Mouse (Mus musculus): ENCODE data around the gene Ces2g. TPM values are rescaled to one million over a fixed set of nuclear protein-coding genes. Genes with fewer than 3 reads are reported as not detected.

The Ces2g gene
- polyA plus RNA-seq (2016; fragmentation: Nextera tagmentation; extraction: Ambion mirVana), result not detected in 2 replicates

DNA sequence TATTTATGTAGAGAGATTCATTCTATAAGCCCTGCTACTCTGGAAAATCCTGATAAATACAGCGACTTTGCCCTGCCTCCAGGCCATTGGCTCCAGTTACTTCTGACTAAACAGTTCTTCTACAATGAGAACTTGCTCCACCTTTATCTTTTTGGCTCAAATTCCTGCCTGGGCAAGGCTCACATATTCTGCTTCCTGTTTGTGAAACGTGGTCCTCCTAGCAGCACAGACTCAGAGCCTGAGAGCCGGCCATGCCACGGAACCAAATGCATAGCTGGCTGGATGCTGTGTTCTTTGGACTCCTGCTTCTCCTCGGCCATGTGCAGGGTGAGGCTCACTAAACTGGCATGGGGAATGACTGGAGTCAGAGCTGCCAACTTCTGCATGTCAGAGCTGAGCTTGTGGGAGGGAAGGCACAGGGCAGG is at the start of gene Ces2g:
Gene Ces2g (plus strand): TSS at position 182 of the 425 bp plus-strand sequence.
- Histone ChIP-seq H3K27me3 (no peaks in the 10 kb centered on the region), H3K27ac (no peak within 1 kb of the TSS), H3K4me2 (no peak within 1 kb of the TSS), H3K4me3 (replicated peaks) (no peak within 1 kb of the TSS), H3K9ac (replicated peaks) (no peak within 1 kb of the TSS), H3K4me1 (replicated peaks) (no peaks in the 10 kb centered on the region), H3K9me3 (no peaks in the 10 kb centered on the region), H3K36me3 (no peaks in the 10 kb centered on the region)
- ATAC-seq (ENCODE audit: insufficient number of reproducible peaks, insufficient read depth, low FRiP score, low TSS enrichment, low read depth), result no peak
- WGBS, result 70% methylated on average over 5 of the region's 5 CpGs

DNA sequence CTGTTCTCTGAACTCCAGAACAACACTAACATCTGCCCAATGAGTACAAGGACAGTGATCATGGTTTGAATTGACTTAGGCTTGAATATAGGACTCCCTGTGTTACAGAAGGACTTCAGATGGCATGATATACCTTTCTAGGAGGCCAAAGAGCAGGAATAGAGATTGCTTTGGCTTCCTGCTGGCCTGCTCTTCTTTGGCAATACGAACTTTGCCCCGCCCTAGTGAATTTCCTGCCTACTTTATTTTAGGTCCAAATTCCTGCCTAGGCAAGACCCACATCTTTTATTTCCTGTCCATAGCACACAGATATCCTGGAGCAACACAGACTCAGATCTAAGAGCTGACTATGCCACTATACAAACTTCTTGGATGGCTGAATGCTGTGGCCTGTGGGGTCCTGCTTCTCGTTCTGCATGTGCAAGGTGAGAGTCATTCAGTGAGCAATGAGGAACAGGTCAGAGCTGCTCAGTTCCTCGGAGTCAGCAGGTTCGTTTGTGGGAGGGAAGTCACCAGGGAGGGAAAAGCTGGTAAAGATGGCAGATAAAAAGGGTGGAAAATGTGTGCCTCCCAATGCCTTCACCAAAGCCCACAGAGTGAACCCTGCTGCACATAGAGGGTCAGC is 35.4 kb upstream of the Ces2g start, which contains the start of gene Ces2e:
Gene Ces2e (plus strand): TSS at position 289 of the 625 bp plus-strand sequence.
- H3K4me1 ChIP-seq (replicated peaks), result no peaks in the 10 kb centered on the region
- no peak for ATAC-seq (ENCODE audit: insufficient number of reproducible peaks, insufficient read depth, low FRiP score, low TSS enrichment, low read depth)
- 75% methylated on average over 5 of the region's 5 CpGs for WGBS
- no peak within 1 kb of the TSS for H3K4me3 ChIP-seq (replicated peaks)
- no peak within 1 kb of the TSS for H3K4me2 ChIP-seq
- H3K27me3 ChIP-seq, result no peaks in the 10 kb centered on the region
- H3K9ac ChIP-seq (replicated peaks), result no peak within 1 kb of the TSS
- no peaks in the 10 kb centered on the region for H3K9me3 ChIP-seq
- H3K36me3 ChIP-seq, result no peaks in the 10 kb centered on the region
- H3K27ac ChIP-seq, result no peak within 1 kb of the TSS

DNA sequence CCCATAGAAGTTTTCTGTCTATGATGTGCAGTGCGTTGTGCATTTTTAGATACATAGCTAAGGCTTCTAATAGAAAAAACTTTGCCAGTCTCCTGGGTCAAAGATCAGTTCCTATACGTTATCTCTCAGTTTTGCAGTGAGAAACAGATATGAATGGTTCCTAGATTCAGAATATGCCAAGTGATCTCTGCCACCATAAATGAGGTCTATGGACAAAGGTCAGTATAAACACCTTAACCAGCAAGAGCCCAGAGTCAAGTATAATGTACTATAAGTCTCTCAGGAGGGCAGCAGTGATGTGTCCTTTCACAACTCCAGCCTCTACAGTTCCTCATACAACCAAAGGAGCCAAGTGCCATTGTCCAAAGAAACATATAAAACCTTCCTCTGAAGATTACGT is 34.2 kb upstream of the Ces2g start:
- no peak overlapping the region for H3K4me2 ChIP-seq
- H3K27me3 ChIP-seq, result no peaks in the 10 kb centered on the region
- H3K9me3 ChIP-seq, result no peaks in the 10 kb centered on the region
- ATAC-seq (ENCODE audit: insufficient number of reproducible peaks, insufficient read depth, low FRiP score, low TSS enrichment, low read depth), result no peak
- WGBS, result 88% methylated on average over 3 of the region's 3 CpGs
- no peak overlapping the region for H3K27ac ChIP-seq
- no peaks in the 10 kb centered on the region for H3K36me3 ChIP-seq
- no peaks in the 10 kb centered on the region for H3K4me1 ChIP-seq (replicated peaks)
- H3K4me3 ChIP-seq (replicated peaks), result no peak overlapping the region
- H3K9ac ChIP-seq (replicated peaks), result no peak overlapping the region

DNA sequence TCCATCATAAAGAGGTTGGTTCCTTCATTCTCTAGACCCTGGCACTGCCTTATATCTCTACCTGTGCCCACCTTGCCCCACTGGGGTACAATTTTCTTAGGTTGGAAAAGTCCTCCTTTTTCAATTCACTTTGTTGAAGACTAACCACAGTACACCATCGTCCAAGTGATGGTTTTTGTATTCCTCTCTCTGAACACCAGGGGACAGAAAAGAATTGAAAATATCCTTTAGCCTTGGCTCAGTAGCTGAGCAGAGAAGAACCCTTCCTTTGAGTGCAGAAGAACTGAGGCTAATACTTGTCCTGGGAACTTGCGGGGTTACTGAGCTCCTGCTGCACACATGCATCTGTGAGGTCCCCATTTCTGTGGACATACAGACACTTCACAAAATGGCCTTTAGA is 16.9 kb upstream of the Ces2g start:
- H3K4me3 ChIP-seq (replicated peaks), result no peak overlapping the region

DNA sequence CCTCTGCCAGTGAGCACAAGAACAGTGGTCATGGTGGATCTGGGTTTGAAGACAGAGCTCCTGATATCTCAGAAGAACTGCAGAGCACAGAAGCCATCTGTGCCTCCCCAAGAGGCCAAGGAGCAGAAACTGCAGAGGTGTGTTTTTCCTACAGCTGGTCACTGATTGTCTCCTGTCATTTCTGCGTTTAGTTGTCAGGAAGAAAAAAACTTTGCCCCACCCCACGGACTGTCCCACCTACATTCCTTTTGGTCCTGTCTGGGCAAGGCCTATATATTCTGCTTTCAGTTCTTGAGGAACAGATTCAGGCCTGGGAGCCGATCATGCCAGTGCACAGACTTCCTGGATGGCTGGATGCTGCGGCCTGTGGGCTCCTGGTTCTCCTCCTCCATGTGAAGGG is 14.5 kb upstream of the Ces2g start, which contains the start of gene Ces2f:
Gene Ces2f (plus strand): TSS at position 301 of the 400 bp plus-strand sequence.
- no peak for ATAC-seq (ENCODE audit: insufficient number of reproducible peaks, insufficient read depth, low FRiP score, low TSS enrichment, low read depth)
- no peak within 1 kb of the TSS for H3K4me3 ChIP-seq (replicated peaks)
- no peaks in the 10 kb centered on the region for H3K27me3 ChIP-seq
- H3K9ac ChIP-seq (replicated peaks), result no peak within 1 kb of the TSS
- no peak within 1 kb of the TSS for H3K27ac ChIP-seq
- no peak within 1 kb of the TSS for H3K4me2 ChIP-seq
- 72% methylated on average over 4 of the region's 4 CpGs for WGBS
- H3K4me1 ChIP-seq (replicated peaks), result no peaks in the 10 kb centered on the region
- no peaks in the 10 kb centered on the region for H3K36me3 ChIP-seq
- no peaks in the 10 kb centered on the region for H3K9me3 ChIP-seq

More for the DNA sequence above, 16.9 kb upstream of the Ces2g start:
- no peak overlapping the region for H3K4me2 ChIP-seq
- H3K36me3 ChIP-seq, result no peaks in the 10 kb centered on the region
- H3K9me3 ChIP-seq, result no peaks in the 10 kb centered on the region
- H3K27me3 ChIP-seq, result no peaks in the 10 kb centered on the region
- no peaks in the 10 kb centered on the region for H3K4me1 ChIP-seq (replicated peaks)
- no peak overlapping the region for H3K27ac ChIP-seq
- ATAC-seq (ENCODE audit: insufficient number of reproducible peaks, insufficient read depth, low FRiP score, low TSS enrichment, low read depth), result no peak
- H3K9ac ChIP-seq (replicated peaks), result no peak overlapping the region
- 78% methylated on average over 2 of the region's 2 CpGs for WGBS

DNA sequence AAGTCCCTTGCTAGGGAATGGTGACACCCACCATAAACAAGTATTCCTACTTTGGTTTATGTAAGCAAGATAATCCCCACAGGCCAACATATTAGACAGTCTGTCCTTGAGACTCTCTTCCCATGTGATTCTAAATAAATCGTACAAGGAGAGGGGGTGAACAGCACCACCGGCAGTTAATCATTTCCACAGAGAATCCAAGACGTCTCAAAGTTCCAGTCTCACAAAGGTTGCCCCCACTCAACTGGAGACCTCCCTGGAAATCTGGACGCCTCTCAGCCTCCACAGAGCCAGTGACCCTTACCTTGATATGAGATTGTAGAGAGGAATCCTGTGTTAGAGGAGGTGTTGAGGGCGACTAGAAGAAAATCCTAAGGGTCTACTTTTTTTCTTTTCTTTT is 12.5 kb upstream of the Ces2g start:
- ATAC-seq (ENCODE audit: insufficient number of reproducible peaks, insufficient read depth, low FRiP score, low TSS enrichment, low read depth), result no peak
- H3K27ac ChIP-seq, result no peak overlapping the region
- WGBS, result 77% methylated on average over 5 of the region's 5 CpGs
- no peaks in the 10 kb centered on the region for H3K9me3 ChIP-seq
- no peaks in the 10 kb centered on the region for H3K27me3 ChIP-seq
- no peaks in the 10 kb centered on the region for H3K4me1 ChIP-seq (replicated peaks)
- no peak overlapping the region for H3K4me2 ChIP-seq
- no peak overlapping the region for H3K9ac ChIP-seq (replicated peaks)
- no peaks in the 10 kb centered on the region for H3K36me3 ChIP-seq
- H3K4me3 ChIP-seq (replicated peaks), result no peak overlapping the region

DNA sequence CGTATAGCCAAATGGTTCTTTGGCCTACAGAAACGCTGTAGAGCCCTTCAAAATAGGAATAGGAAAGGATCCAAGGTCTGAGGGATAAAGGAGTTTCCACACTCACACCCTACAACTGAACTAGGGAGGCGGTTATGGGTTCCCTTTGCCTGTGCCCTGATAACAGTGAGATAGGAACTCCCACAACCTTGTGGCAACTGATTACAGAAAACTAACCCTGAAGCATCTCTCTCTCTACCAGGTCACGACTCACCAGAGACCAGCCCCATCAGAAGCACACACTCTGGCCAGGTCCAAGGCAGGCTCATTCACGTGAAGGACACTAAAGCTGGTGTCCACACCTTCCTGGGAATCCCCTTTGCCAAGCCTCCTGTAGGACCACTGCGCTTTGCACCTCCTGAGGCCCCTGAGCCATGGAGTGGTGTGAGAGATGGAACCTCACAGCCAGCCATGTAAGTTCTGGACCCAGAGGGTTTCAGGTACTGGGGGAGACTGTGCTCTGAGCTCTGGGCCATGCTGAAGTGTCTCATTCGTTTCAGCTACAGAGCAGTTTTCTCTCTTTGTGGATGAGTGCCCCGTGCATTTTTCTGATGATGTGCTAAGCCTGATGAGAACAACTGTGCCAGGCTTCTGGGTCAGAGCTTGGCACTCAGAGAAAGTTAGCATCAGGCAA is 847 bp downstream of the Ces2g start:
- Histone ChIP-seq H3K27ac (no peak overlapping the region), H3K36me3 (no peaks in the 10 kb centered on the region), H3K4me2 (no peak overlapping the region), H3K4me1 (replicated peaks) (no peaks in the 10 kb centered on the region), H3K9ac (replicated peaks) (no peak overlapping the region), H3K9me3 (no peaks in the 10 kb centered on the region), H3K4me3 (replicated peaks) (no peak overlapping the region), H3K27me3 (no peaks in the 10 kb centered on the region)
- no peak for ATAC-seq (ENCODE audit: insufficient number of reproducible peaks, insufficient read depth, low FRiP score, low TSS enrichment, low read depth)
- 74% methylated on average over 8 of the region's 8 CpGs for WGBS

DNA sequence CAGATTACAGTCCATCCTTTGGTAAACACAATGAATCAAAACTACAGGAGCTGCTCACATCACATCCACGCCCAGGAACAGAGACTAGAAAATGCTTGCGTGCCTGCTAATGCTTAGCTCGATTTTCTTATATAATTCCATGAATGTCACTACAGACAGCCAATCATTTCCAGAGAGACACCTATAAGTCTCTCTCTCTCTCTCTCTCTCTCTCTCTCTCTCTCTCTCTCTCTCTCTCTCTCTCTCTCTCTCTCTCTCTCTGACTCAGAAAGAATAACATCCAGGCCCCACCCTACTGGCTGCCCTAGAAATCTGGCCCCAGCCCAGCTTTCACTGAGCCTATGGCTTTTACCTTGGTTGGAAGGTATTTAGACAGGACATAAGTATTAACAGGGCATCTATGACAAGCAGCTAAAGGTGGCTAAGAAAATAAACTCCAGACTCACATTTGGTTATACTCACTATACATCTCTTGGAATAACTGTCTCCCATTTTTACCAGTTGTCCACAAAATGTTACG is 1.9 kb downstream of the Ces2g start:
- H3K4me2 ChIP-seq, result no peak overlapping the region
- no peaks in the 10 kb centered on the region for H3K4me1 ChIP-seq (replicated peaks)
- no peaks in the 10 kb centered on the region for H3K27me3 ChIP-seq
- H3K9me3 ChIP-seq, result no peaks in the 10 kb centered on the region
- no peak for ATAC-seq (ENCODE audit: insufficient number of reproducible peaks, insufficient read depth, low FRiP score, low TSS enrichment, low read depth)
- H3K27ac ChIP-seq, result no peak overlapping the region
- WGBS, result 87% methylated on average over 4 of the region's 4 CpGs
- no peaks in the 10 kb centered on the region for H3K36me3 ChIP-seq
- H3K4me3 ChIP-seq (replicated peaks), result no peak overlapping the region
- H3K9ac ChIP-seq (replicated peaks), result no peak overlapping the region

DNA sequence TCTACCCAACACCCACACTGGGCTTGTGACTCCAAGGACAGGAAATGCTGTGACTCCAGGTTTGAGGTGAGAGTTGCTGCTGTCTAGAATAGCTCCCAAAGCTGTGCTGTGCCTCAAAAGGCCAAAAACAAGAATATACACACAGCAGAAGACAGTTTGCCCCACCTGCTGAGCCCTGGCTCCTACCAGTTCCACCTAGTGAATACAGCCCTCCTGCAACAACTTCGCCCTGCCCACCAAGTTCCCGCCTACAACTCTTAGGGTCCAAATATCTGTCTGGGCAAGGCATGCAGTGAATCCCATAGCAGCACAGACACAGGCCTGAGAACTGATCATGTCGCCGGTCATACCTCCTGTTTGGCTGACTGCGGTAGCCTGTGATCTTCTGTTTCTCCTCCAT is 22.6 kb downstream of the Ces2g start:
- H3K27me3 ChIP-seq, result no peaks in the 10 kb centered on the region
- no peak for ATAC-seq (ENCODE audit: insufficient number of reproducible peaks, insufficient read depth, low FRiP score, low TSS enrichment, low read depth)
- no peaks in the 10 kb centered on the region for H3K36me3 ChIP-seq
- peaks cover 14% of the 10 kb centered on the region; the same call in 1 of the 2 replicates for H3K9me3 ChIP-seq
- no peak overlapping the region for H3K27ac ChIP-seq
- no peak overlapping the region for H3K9ac ChIP-seq (replicated peaks)
- WGBS, result 91% methylated on average over 5 of the region's 5 CpGs
- no peaks in the 10 kb centered on the region for H3K4me1 ChIP-seq (replicated peaks)
- no peak overlapping the region for H3K4me2 ChIP-seq
- no peak overlapping the region for H3K4me3 ChIP-seq (replicated peaks)

DNA sequence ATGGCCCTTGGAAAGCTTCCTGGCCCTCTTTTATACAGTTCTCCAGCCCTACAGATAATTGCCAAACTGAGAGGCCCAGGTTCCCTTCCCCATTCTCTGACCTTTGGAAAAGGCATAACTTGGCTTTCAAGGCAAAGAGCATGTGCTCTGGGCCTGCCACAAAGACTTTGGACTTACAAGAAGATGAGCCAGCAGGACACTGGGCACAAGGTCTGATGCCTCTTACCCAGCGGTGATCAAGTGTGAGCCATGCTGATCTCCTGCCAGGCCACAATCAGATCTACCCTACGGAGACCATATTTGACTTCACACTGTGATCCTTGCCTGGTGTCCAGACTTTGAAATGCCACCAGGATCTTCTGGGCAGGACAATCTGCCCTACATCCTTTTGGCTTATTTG is 23.4 kb downstream of the Ces2g start:
- no peak overlapping the region for H3K27ac ChIP-seq
- no peaks in the 10 kb centered on the region for H3K36me3 ChIP-seq
- H3K9ac ChIP-seq (replicated peaks), result no peak overlapping the region
- no peaks in the 10 kb centered on the region for H3K4me1 ChIP-seq (replicated peaks)
- ATAC-seq (ENCODE audit: insufficient number of reproducible peaks, insufficient read depth, low FRiP score, low TSS enrichment, low read depth), result no peak
- H3K4me2 ChIP-seq, result no peak overlapping the region
- 95% methylated on average over 2 of the region's 2 CpGs for WGBS
- H3K9me3 ChIP-seq, result peaks cover 7% of the 10 kb centered on the region; the same call in 1 of the 2 replicates
- H3K27me3 ChIP-seq, result no peaks in the 10 kb centered on the region
- no peak overlapping the region for H3K4me3 ChIP-seq (replicated peaks)

DNA sequence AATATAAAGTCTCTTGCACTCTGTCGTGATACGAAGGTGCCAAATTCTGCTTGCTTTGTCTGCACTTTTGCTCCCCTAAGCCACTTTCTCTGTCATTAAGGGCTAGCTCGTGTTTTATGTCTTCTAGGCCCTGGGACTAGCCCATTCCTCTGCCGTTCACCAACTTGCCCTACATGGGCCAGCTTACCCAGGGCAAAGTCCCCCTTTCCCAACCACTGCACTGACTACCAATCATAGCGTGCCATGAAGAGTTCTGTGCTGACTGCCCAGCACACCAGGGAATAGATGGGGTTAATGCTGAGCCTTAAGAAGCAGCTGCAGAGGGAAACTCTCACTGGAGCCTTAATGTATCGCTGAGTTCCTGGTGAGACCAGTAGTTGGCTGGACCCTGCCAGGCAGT is 36.7 kb downstream of the Ces2g start:
- Histone ChIP-seq H3K4me3 (replicated peaks) (no peak overlapping the region), H3K9me3 (no peaks in the 10 kb centered on the region), H3K36me3 (no peaks in the 10 kb centered on the region), H3K4me1 (replicated peaks) (no peaks in the 10 kb centered on the region), H3K9ac (replicated peaks) (no peak overlapping the region), H3K4me2 (no peak overlapping the region), H3K27ac (no peak overlapping the region), H3K27me3 (no peaks in the 10 kb centered on the region)
- ATAC-seq (ENCODE audit: insufficient number of reproducible peaks, insufficient read depth, low FRiP score, low TSS enrichment, low read depth), result no peak
- 83% methylated on average over 6 of the region's 6 CpGs for WGBS
